Mouse (Mus musculus) neural tube, embryonic 12.5 days (tissue): ENCODE results near the gene Mpped2. TPM values are rescaled to one million over a fixed set of nuclear protein-coding genes. Genes with fewer than 3 reads are reported as not detected.

Source experiments
- ATAC-seq: fragments of 200-750 bp; cut with Nextera tagmentation; 2 replicates; pipeline ENCODE4 v1.8.0; 2017; ENCODE audit warnings: low read depth, mild to moderate bottlenecking, moderate TSS enrichment, moderate library complexity; ENCODE audit not compliant: low FRiP score
- H3K27ac ChIP-seq: fragments of 300-500 bp; sonication (generic); 2 replicates; pipeline ENCODE4 v1.5.1; 2016
- H3K27me3 ChIP-seq: fragments of 300-500 bp; sonication (generic); replicated peaks from 2 replicates; pipeline ENCODE4 v1.6.1; 2016; ENCODE audit warnings: mild to moderate bottlenecking
- H3K36me3 ChIP-seq: fragments of 300-500 bp; sonication (generic); 2 replicates; pipeline ENCODE4 v1.6.1; 2016; ENCODE audit warnings: mild to moderate bottlenecking
- H3K4me1 ChIP-seq: fragments of 300-500 bp; sonication (generic); 2 replicates; pipeline ENCODE4 v1.6.1; 2016
- H3K4me2 ChIP-seq: fragments of 300-500 bp; sonication (generic); replicated peaks from 2 replicates; pipeline ENCODE4 v1.6.1; 2016; ENCODE audit warnings: mild to moderate bottlenecking
- H3K4me3 ChIP-seq: fragments of 300-500 bp; sonication (generic); 2 replicates; pipeline ENCODE4 v1.5.1; 2016
- H3K9ac ChIP-seq: fragments of 300-500 bp; sonication (generic); 2 replicates; pipeline ENCODE4 v1.6.1; 2016; ENCODE audit warnings: mild to moderate bottlenecking
- H3K9me3 ChIP-seq: fragments of 300-500 bp; sonication (generic); 2 replicates; pipeline ENCODE4 v1.6.1; 2016; ENCODE audit warnings: mild to moderate bottlenecking
- WGBS: fragments of 180-500 bp; shearing (Covaris S2); methylation state at CpG from one replicate; pipeline ENCODE4 v1.1.7; 2016; 5-methylcytosine and 5-hydroxymethylcytosine counted together
- polyA plus RNA-seq: library from polyadenylated mRNA; unstranded; fragments of >200 nt; fragmentation: Nextera tagmentation; extraction: Ambion mirVana; gene quantifications from 2 replicates; pipeline ENCODE4 v1.2.1, GENCODE M21; 2016

Gene Mpped2
- polyA plus RNA-seq, 1 experiment from 2014 or later: 147 TPM

DNA sequence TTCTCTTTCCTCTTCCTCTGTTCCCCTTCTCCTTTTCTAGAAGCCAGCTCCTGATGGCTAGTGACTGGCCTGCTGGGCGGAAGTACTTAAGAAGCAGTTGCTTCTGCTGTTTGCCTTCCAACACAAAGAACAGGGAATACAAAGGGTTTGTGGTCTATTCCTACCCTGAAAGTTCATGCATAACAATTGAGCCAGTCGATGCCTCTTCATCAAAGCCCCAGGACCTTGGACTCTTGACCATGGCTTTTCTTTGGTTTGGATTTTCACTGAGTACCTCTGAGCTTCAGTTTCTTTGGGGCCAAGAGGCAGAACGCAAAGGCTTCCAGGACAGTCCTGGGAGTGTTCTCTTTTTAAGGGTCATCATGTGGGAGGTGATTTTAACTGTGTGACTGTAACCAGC, 57.8 kb downstream of the Mpped2 start:
- H3K27me3 ChIP-seq: no peaks in the 10 kb centered on the region
- WGBS: 24% methylated on average over 3 of the region's 3 CpGs
- H3K4me3 ChIP-seq: no peak overlapping the region
- no peaks in the 10 kb centered on the region for H3K9me3 ChIP-seq
- no peak overlapping the region for H3K4me2 ChIP-seq
- H3K4me1 ChIP-seq: peaks cover 30% of the 10 kb centered on the region
- H3K9ac ChIP-seq: no peak overlapping the region
- no peak overlapping the region for H3K27ac ChIP-seq
- no peak for ATAC-seq
- H3K36me3 ChIP-seq: no peaks in the 10 kb centered on the region

- Histone ChIP-seq H3K4me3 (no peak overlapping the region), H3K4me2 (no peak overlapping the region), H3K4me1 (peaks cover 42% of the 10 kb centered on the region), H3K9ac (no peak overlapping the region), H3K27ac (no peak overlapping the region; the same call in 1 of the 2 replicates), H3K9me3 (no peaks in the 10 kb centered on the region), H3K27me3 (no peaks in the 10 kb centered on the region), H3K36me3 (no peaks in the 10 kb centered on the region)
- ATAC-seq: no peak
- WGBS: 81% methylated on average over 5 of the region's 5 CpGs
Measured at GRCm38 (mm10) chr2:106753703-106754102, 60.6 kb downstream of the Mpped2 start.

DNA sequence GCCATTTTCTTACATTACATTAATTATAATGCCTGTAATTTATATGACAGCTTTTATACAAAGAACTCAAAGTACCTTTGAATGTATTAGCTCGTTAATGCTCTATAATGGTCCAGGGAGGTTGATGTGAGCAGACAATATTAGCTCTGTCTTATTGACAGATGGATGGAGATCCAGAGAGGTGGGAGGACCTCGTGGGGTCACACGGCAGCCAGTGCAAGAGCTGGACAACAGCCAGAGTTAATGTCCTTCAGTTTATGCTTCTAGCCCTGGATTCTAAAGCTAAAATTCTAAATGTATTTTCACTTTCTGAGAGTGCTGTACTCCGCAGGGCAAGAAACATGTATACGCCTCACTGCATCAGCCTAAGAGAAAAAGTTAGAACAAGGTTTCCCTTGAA, 61.6 kb downstream of the Mpped2 start:
- WGBS: 55% methylated on average over 5 of the region's 5 CpGs
- Histone ChIP-seq H3K4me3 (no peak overlapping the region), H3K27me3 (no peaks in the 10 kb centered on the region)

DNA sequence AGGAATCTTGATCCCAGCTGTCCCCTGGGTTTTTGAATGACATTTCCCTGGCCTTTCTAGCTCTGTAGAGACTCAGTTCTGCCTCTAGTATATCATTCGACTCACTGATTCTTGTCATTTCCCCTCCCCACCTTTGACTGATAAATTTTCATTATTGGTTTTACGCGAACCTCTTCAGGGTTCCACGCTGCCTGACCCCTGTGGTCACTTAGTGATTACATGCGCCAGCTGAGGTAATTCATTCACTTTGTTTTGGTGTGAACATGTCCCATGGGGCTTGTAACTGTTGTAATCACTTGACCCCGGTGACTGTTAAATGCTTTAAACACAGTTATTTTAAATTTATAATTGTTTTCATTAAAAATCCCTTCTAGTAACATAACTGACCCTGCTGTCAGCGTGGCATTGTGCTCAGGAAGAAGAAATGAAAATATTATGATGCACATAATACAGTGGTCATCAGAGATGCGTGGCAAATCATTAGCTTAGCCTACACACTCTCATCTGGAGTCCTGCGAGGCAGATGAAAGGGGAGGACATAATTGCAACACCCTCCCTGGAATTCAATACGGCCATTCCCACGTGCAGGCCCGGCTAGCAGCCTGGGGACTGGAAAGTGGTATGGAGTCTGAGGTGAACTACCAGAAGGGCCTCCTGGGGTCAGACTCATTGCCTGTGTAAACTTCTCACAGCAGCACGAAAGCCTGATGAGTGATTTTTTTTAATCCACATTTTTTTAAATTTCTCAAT, 63.5 kb downstream of the Mpped2 start:
- H3K27ac ChIP-seq: no peak overlapping the region

More for the DNA sequence above, 61.6 kb downstream of the Mpped2 start:
- ATAC-seq: no peak
- Histone ChIP-seq H3K36me3 (no peaks in the 10 kb centered on the region), H3K9me3 (no peaks in the 10 kb centered on the region), H3K27ac (no peak overlapping the region), H3K4me1 (peaks cover 39% of the 10 kb centered on the region), H3K4me2 (no peak overlapping the region), H3K9ac (no peak overlapping the region)

DNA sequence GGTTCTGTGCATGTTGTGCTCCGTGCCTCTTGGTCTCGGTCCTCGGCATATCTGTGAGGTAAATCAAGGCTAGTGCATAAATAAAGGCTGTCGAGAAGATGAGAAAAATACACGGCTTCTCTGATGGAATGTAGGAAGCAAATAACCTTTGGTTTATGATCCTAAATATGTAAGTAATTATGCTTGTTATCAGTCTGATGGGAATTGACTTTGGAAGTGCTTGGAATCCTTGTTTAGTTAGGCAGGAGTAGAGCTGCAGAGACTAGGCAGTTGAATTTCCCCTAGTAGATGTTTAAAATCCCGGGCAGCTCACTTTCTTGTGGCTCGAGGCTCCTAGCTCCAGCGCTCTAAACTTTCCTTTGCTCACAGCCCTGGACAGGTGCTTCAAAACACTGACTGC, 69.9 kb downstream of the Mpped2 start:
- Histone ChIP-seq H3K27me3 (no peaks in the 10 kb centered on the region), H3K27ac (no peak overlapping the region), H3K4me2 (no peak overlapping the region), H3K36me3 (peaks cover 3% of the 10 kb centered on the region; the same call in 1 of the 2 replicates), H3K4me3 (no peak overlapping the region), H3K9me3 (no peaks in the 10 kb centered on the region), H3K4me1 (no peaks in the 10 kb centered on the region; the same call in 1 of the 2 replicates), H3K9ac (no peak overlapping the region)
- WGBS: 87% methylated on average over 8 of the region's 8 CpGs
- no peak for ATAC-seq

More for the DNA sequence above, 63.5 kb downstream of the Mpped2 start:
- 22% methylated on average over 13 of the region's 13 CpGs for WGBS
- H3K4me3 ChIP-seq: no peak overlapping the region
- H3K4me2 ChIP-seq: no peak overlapping the region
- no peaks in the 10 kb centered on the region for H3K36me3 ChIP-seq
- H3K4me1 ChIP-seq: peaks cover 23% of the 10 kb centered on the region
- no peaks in the 10 kb centered on the region for H3K27me3 ChIP-seq
- ATAC-seq: peak; percentile 57
- H3K9me3 ChIP-seq: no peaks in the 10 kb centered on the region
- no peak overlapping the region for H3K9ac ChIP-seq

DNA sequence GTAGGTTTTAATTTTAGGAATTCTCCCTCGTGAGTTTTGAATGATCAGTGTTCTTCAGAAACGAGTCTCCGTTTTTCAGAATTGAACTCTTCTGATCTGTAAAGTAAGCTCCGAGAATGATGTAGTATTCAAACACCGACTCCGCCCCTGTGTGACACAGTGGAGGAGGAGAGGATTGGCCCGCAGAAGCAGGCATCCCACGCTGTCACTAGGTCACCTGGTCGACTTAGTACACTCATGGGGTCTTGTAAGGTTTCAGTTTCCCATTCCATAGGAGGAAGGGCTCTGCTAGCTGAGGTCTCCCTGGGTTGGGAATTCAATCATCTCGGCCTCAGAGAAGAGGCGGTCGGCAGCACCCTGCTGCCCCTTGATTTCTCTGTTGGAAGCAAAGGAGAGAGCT, 76.2 kb downstream of the Mpped2 start:
- H3K9me3 ChIP-seq: no peaks in the 10 kb centered on the region
- H3K4me2 ChIP-seq: no peak overlapping the region; the same call in 1 of the 2 replicates
- peaks cover 12% of the 10 kb centered on the region; the same call in 1 of the 2 replicates for H3K4me1 ChIP-seq
- no peaks in the 10 kb centered on the region for H3K27me3 ChIP-seq
- no peak overlapping the region for H3K27ac ChIP-seq
- H3K36me3 ChIP-seq: peaks cover 3% of the 10 kb centered on the region; the same call in 1 of the 2 replicates
- 66% methylated on average over 12 of the region's 12 CpGs for WGBS
- no peak overlapping the region for H3K9ac ChIP-seq
- H3K4me3 ChIP-seq: no peak overlapping the region
- no peak for ATAC-seq

DNA sequence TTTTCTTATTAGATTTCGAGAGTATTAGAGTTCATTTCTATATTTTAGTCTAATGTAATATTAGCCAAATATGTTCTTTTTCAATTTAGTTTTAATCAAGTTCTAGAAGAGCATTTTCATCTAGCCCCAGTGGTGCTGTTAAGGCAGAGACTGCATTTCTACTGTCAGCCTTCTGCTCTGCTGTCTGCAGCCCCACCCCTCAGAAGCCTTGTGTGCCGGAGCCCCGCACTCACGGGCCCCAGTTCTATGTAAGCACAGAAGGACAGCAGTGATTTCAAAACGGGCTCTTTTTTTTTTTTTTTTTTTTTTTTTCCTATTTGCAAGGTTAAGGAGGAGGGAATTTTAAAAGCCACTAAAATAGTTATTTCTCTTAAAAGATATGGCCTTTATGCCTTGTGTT, 79.6 kb downstream of the Mpped2 start:
- WGBS: 58% methylated on average over 5 of the region's 5 CpGs
- peaks cover 24% of the 10 kb centered on the region; the same call in 1 of the 2 replicates for H3K4me1 ChIP-seq
- no peak overlapping the region for H3K27ac ChIP-seq
- no peak overlapping the region for H3K4me2 ChIP-seq
- no peaks in the 10 kb centered on the region for H3K9me3 ChIP-seq
- H3K27me3 ChIP-seq: no peaks in the 10 kb centered on the region
- no peak for ATAC-seq
- H3K4me3 ChIP-seq: no peak overlapping the region
- H3K36me3 ChIP-seq: no peaks in the 10 kb centered on the region
- H3K9ac ChIP-seq: no peak overlapping the region

DNA sequence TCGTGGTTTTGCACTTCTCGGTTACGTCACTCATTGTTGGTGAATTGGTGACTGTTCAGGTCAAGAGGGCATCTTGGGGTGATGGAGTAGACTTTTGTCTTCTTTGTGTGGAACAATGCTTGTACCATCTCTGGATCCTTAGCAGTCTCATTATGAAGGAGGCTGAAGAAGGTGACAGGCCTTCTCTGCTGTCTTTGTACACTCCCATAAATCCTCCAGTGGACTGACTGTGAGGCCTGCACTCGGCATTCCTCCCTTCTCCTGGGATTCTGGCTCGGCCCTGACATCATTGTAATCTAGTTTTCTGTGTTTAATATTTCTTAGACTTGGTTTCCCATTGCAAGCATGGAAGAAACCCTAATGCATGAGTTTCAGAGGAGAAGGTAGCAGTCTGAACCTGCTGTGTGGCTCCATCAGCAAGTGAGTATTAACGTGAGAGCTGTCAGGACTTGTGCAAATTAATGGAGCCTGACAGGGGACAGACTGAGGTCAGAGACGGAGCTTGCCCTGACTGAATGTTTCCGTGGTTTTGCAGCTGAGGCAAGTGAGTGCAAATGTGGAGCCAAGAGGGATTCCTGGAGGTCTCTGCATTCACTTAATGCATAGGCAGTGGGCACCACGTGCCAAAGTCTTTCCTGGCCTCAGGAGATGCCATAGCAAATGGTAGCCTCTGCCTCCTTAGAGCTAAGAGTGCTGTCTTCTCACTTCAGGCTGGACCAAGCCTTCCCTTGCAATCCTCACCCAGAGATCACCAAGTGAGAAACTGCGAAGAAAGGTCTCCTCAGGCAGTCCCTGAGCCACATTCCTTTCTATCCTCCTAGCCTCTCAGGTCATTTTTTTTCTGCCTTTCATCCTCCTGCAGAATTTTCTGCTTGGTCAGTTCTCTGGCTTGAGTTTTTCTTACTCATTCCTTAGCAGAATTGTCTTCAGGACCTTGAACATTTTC, 81.5 kb downstream of the Mpped2 start:
- H3K27ac ChIP-seq: no peak overlapping the region
- no peak overlapping the region for H3K4me2 ChIP-seq
- H3K4me1 ChIP-seq: peaks cover 23% of the 10 kb centered on the region
- no peaks in the 10 kb centered on the region for H3K27me3 ChIP-seq
- 20% methylated on average over 10 of the region's 10 CpGs for WGBS
- ATAC-seq: no peak
- H3K4me3 ChIP-seq: no peak overlapping the region
- no peak overlapping the region for H3K9ac ChIP-seq
- H3K36me3 ChIP-seq: no peaks in the 10 kb centered on the region
- no peaks in the 10 kb centered on the region for H3K9me3 ChIP-seq

DNA sequence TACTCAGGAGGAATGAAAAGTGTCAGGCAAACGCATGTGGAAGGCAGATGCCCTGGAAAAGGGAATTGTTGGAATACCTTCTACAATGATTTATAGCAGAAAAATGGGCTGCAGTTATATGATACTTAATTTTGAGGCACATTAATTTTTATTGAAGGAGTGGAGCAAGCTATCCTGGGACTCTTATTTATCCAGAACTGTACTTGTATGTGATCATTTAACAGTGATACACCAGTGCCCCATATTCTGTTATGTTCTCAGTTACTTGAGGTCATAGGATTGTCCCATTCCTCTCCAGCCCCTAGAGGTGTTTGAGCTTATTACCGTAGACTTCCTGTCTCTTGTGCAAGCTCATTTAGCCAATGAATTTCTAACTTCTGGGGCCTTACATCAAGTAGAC, 82.9 kb downstream of the Mpped2 start:
- WGBS: 73% methylated on average over 2 of the region's 2 CpGs

DNA sequence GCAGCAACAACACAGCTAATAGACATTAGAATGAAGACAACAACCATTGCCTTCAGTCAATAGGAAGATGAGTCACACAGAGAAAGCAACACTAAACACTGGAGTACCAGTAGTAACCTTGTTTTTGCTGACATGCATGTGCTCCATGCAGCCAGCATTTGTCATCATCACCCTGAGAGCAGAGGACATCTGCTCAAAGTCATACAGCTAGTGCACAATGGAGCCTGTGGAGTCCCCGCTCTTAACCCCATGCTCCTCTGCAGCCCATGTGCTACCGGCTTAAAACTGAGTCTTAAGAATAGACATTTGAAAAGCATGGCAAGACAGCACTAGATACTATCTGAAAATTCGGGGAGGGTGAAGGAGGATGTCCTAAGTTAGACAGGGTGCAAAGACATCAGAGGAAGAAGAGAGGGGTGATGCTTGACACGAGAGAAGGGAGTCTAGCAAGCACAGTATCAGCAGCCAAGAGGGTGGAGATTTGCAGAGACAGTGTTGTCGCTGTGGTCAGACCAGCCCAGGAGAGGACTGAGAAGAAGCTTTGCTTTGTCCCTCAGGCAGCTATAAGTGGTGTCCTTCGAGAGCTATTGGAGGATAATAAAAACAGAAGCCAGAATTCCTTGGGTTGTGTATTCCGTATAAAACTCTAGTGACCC, 85.9 kb downstream of the Mpped2 start:
- H3K9ac ChIP-seq: no peak overlapping the region
- peaks cover 23% of the 10 kb centered on the region for H3K4me1 ChIP-seq
- H3K36me3 ChIP-seq: no peaks in the 10 kb centered on the region
- ATAC-seq: no peak
- 83% methylated on average over 7 of the region's 7 CpGs for WGBS
- H3K4me2 ChIP-seq: no peak overlapping the region
- H3K27ac ChIP-seq: no peak overlapping the region
- no peaks in the 10 kb centered on the region for H3K9me3 ChIP-seq
- no peak overlapping the region for H3K4me3 ChIP-seq
- no peaks in the 10 kb centered on the region for H3K27me3 ChIP-seq

More for the DNA sequence above, 82.9 kb downstream of the Mpped2 start:
- Histone ChIP-seq H3K4me3 (no peak overlapping the region), H3K4me1 (peaks cover 22% of the 10 kb centered on the region), H3K36me3 (no peaks in the 10 kb centered on the region), H3K27me3 (no peaks in the 10 kb centered on the region), H3K9ac (no peak overlapping the region), H3K9me3 (no peaks in the 10 kb centered on the region), H3K27ac (no peak overlapping the region), H3K4me2 (no peak overlapping the region)
- no peak for ATAC-seq

GRCm38 (mm10) chr2:106781181-106782179, 88.4 kb downstream of the Mpped2 start:
- no peaks in the 10 kb centered on the region for H3K36me3 ChIP-seq
- H3K4me2 ChIP-seq: no peak overlapping the region
- WGBS: 82% methylated on average over 26 of the region's 26 CpGs
- no peak overlapping the region for H3K9ac ChIP-seq
- H3K27ac ChIP-seq: no peak overlapping the region; the same call in 1 of the 2 replicates
- H3K27me3 ChIP-seq: no peaks in the 10 kb centered on the region
- no peak for ATAC-seq
- H3K4me3 ChIP-seq: no peak overlapping the region
- peaks cover 9% of the 10 kb centered on the region for H3K4me1 ChIP-seq
- H3K9me3 ChIP-seq: no peaks in the 10 kb centered on the region
